Mouse (Mus musculus) intestine, embryonic 14.5 days (tissue): ENCODE measurements around the gene Pabpc4. TPM values are rescaled to one million over a fixed set of nuclear protein-coding genes. Genes with fewer than 3 reads are reported as not detected.
A peak's percentile ranks its signal among the peaks of the same experiment; 100 is the strongest.
"Not testable (repeated sequence)": the region's sequence is repeated elsewhere in the genome, so short reads cannot be mapped to it uniquely, and the experiment has no call there.

Experiments used
- ATAC-seq: fragments of 200-750 bp; cut with Nextera tagmentation; replicated peaks from 2 replicates; pipeline ENCODE4 v1.8.0; 2017; ENCODE audit warnings: low read depth, moderate number of reproducible peaks, moderate TSS enrichment, moderate library complexity; ENCODE audit not compliant: low FRiP score, low TSS enrichment
- DNase-seq: peaks from one replicate; pipeline ENCODE4 v3.0.0-alpha.2; 2018; ENCODE audit warnings: low spot score
- H3K27ac ChIP-seq: fragments of 300-500 bp; sonication (generic); 2 replicates; pipeline ENCODE4 v1.5.1; 2014; ENCODE audit warnings: low read depth, mild to moderate bottlenecking, control low read depth
- H3K27me3 ChIP-seq: fragments of 300-500 bp; sonication (generic); replicated peaks from 2 replicates; pipeline ENCODE4 v1.6.1; 2014; ENCODE audit warnings: low read length, control low read depth; ENCODE audit not compliant: control insufficient read depth, insufficient read depth
- H3K36me3 ChIP-seq: fragments of 300-500 bp; sonication (generic); 2 replicates; pipeline ENCODE4 v1.6.1; 2014; ENCODE audit warnings: low read length, control low read depth; ENCODE audit not compliant: control insufficient read depth, insufficient read depth
- H3K4me1 ChIP-seq: fragments of 300-500 bp; sonication (generic); replicated peaks from 2 replicates; pipeline ENCODE4 v1.6.1; 2014; ENCODE audit warnings: low read length, control low read depth, mixed read lengths; ENCODE audit not compliant: control insufficient read depth, insufficient read depth
- H3K4me2 ChIP-seq: fragments of 300-500 bp; sonication (generic); 2 replicates; pipeline ENCODE4 v1.6.1; 2014; ENCODE audit warnings: low read length
- H3K4me3 ChIP-seq: fragments of 300-500 bp; sonication (generic); 2 replicates; pipeline ENCODE4 v1.5.1; 2014; ENCODE audit warnings: low read depth, low read length, control low read depth, mixed read lengths
- H3K9ac ChIP-seq: fragments of 300-500 bp; sonication (generic); 2 replicates; pipeline ENCODE4 v1.6.1; 2014; ENCODE audit warnings: mild to moderate bottlenecking, low read length
- H3K9me3 ChIP-seq: fragments of 300-500 bp; sonication (generic); 2 replicates; pipeline ENCODE4 v1.6.1; 2016; ENCODE audit warnings: low read length, control low read depth; ENCODE audit not compliant: control insufficient read depth
- WGBS: fragments of 180-500 bp; shearing (Covaris S2); extraction: QIAGEN DNeasy Blood & Tissue Kit; methylation state at CpG from one replicate; pipeline ENCODE4 v1.1.7; 2014; 5-methylcytosine and 5-hydroxymethylcytosine counted together
- polyA plus RNA-seq: library from polyadenylated mRNA; unstranded; fragments of >200 nt; fragmentation: Nextera tagmentation; extraction: Ambion mirVana; gene quantifications from 2 replicates; pipeline ENCODE4 v1.2.1, GENCODE M21; 2014

Gene Pabpc4
- polyA plus RNA-seq, 1 experiment from 2014 or later: 72.2 TPM

DNA sequence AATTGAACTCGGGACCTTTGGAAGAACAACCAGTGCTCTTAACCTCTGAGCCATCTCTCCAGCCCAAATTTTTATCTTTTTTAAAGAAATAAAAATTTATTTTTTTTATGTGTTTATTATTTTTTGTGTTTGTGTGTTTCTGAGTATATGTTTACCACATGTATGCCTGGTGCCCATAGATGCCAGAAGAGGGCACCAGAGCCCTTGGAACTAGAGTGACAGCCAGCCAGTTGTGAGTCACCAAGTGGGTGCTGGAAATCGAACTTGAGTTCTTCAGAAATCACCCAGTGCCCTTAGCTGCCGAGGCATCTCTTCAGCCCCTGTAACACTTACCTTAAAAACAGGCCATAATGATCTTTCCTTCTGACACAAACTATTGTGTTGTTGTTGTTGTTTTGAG, 8.9 kb downstream of the Pabpc4 start:
- no peak overlapping the region for H3K9ac ChIP-seq
- no peaks in the 10 kb centered on the region for H3K9me3 ChIP-seq
- no peak overlapping the region for H3K4me3 ChIP-seq
- H3K4me1 ChIP-seq: no peaks in the 10 kb centered on the region
- no peak for DNase-seq
- no peaks in the 10 kb centered on the region for H3K27me3 ChIP-seq
- H3K36me3 ChIP-seq: no peaks in the 10 kb centered on the region
- WGBS: 91% methylated on average over 3 of the region's 3 CpGs
- ATAC-seq: no peak
- no peak overlapping the region for H3K27ac ChIP-seq
- no peak overlapping the region for H3K4me2 ChIP-seq

DNA sequence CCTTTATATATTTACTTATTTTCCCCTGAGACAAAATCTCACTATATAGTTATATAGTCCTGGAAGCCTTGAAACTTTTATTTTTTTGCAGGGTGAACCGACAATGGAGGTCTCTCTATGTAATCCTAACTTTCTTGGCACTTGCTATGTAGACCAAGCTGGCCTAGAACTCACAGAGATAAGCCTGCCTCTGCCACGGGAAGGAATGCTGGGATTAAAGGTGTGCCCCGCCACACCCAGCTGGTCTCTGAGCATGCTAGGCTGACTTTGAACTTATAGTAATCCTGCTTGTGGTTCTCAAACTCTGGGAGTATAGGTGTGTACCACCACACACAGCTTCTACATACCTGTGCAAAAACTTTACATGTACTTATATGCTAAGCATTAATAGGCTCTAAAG, 18.0 kb downstream of the Pabpc4 start:
- Histone ChIP-seq H3K27ac (no peak overlapping the region), H3K4me1 (peaks cover 11% of the 10 kb centered on the region), H3K4me3 (no peak overlapping the region), H3K36me3 (0 out of 2 replicates have a peak, but pooled peaks cover 3% of the 10 kb centered on the region), H3K4me2 (no peak overlapping the region), H3K27me3 (no peaks in the 10 kb centered on the region), H3K9me3 (no peaks in the 10 kb centered on the region), H3K9ac (no peak overlapping the region)
- no peak for DNase-seq
- no peak for ATAC-seq
- WGBS: 83% methylated on average over 3 of the region's 3 CpGs

DNA sequence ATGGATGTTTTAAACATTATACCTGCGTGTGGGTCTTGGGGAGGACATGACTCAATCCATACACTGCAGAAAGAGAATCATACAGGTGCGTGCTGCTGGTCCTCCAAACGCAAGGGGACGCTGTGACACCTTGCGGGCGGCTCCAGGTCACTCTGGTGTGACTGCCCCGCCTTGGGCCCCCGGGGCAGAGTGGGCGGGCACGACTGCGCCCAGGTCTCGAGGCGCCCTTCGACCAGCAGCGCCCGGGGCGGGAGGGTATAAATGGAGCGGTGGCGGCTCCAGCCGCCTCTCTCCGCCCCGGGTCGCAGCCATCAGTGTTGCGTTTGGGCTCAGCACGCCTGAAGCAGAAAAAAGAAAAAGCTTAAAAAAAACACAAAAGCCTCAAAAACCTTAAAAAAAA, 20.3 kb downstream of the Pabpc4 start:
- Histone ChIP-seq H3K4me3 (peak overlapping the region; percentile 62), H3K4me1 (peaks cover 21% of the 10 kb centered on the region), H3K27me3 (no peaks in the 10 kb centered on the region), H3K36me3 (peaks cover 24% of the 10 kb centered on the region), H3K9ac (peak overlapping the region; percentile 62), H3K27ac (peak overlapping the region; percentile 71; the same call in 1 of the 2 replicates), H3K4me2 (peak overlapping the region; percentile 70), H3K9me3 (no peaks in the 10 kb centered on the region)
- WGBS: under 1% methylated on average over 25 of the region's 25 CpGs
- ATAC-seq (peak; percentile 94), DNase-seq (peak; percentile 95)

DNA sequence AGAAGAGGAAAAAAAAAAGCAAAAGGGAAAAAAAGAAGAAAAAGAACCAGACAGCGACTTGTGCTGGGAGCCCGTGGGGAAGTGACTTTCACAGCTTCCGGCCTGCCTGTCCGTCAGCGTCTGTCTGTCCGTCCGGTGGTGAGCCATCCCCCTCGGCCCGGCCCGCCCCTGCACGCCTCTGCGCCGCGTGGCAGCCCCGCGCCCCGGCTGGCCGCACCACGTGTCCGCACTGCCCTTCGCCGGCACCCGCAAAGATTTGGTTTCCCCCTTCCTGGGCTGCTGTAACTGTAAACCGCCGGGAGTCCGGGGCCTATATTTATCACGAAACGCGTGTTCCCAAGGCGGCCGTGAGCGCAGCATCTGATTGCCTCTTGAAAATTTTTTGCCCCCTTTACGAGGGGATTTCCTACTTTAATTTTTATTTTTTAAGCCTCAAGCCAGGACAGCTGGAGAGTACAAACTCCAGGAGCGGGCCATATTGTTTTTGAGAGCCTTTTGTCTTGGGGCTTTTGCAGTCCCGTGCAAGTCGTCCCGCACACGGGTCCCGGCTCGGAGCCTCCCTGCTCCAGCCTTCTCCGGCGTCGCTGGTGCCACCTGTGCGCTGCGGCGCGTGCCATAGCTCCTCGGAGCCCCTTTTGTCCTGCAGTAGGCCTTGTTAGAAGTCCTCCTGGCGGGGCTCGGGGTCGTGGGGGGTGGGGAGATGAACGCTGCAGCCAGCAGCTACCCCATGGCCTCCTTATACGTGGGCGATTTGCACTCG, 20.9 kb downstream of the Pabpc4 start:
- H3K4me1 ChIP-seq: peaks cover 21% of the 10 kb centered on the region
- peaks cover 30% of the 10 kb centered on the region for H3K36me3 ChIP-seq
- peak overlapping the region; percentile 71; the same call in 1 of the 2 replicates for H3K27ac ChIP-seq
- not testable (repeated sequence) for DNase-seq, H3K9me3 ChIP-seq, H3K27me3 ChIP-seq
- H3K4me2 ChIP-seq: peak overlapping the region; percentile 70
- peak overlapping the region; percentile 62 for H3K4me3 ChIP-seq
- under 1% methylated on average over 41 of the region's 55 CpGs for WGBS
- ATAC-seq: peak; percentile 61
- H3K9ac ChIP-seq: peak overlapping the region; percentile 62

DNA sequence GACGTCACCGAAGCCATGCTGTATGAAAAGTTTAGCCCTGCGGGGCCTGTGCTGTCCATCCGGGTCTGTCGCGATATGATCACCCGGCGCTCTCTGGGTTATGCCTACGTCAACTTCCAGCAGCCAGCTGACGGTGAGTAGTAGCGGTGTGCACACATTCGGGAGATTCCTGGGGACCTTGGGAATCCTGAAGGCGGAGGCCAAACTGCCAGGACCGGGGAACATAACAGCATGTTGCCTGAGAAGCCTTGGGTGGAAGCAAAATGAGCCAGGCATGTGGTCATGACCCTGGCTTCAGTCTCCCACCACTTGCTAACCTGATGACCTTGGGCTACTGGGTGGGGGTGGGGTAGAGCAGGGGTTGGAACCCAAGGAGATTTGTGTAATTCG, 21.5 kb downstream of the Pabpc4 start:
- not testable (repeated sequence) for ATAC-seq
- peaks cover 21% of the 10 kb centered on the region for H3K4me1 ChIP-seq
- peak overlapping the region; percentile 70 for H3K4me2 ChIP-seq

DNA sequence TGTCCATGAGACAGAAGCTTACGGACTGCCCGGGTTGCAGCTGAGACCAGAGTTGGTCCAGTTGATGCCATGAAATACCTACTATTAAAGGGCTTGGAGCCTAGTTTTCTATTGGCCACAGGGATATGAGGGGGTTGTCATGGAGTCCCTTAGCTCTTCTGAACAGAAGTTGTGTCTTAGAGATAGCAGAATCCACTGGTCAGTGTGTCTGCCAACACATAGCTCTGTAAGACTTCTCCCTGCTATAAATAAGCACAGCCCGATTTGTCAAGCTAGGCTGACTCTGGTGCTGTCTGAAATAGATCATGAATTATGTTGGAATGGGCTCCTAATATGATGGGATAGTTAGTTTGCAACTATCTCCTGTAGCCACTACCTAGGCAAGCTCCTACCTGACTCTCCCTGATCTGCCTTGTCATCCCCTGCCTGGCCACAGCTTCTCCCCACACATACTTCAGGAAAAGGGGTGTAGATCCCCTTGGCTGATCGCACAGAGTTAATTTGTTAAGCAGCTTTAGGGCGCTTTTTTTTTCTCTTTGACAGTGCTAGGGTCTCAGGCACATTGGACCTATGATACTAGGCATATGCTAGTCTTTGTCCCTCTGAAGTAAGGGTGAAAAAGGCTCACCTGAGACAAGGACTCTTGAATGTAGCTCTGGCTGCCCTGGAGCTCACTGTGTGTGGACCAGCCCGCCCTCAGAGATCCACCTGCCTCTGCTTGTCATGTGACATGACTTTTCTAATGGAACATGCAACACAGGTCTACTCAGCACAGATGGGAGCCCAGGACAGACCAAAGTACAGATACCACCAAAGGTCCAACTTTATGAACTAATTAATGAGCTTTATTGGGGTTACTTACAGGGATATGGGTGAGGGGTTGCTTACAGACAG, 22.8 kb downstream of the Pabpc4 start:
- Histone ChIP-seq H3K4me2 (peak overlapping the region; percentile 70), H3K9ac (peak overlapping the region; percentile 62), H3K4me1 (peaks cover 21% of the 10 kb centered on the region), H3K27ac (no peak overlapping the region), H3K27me3 (no peaks in the 10 kb centered on the region), H3K4me3 (peak overlapping the region; percentile 62), H3K9me3 (no peaks in the 10 kb centered on the region), H3K36me3 (peaks cover 49% of the 10 kb centered on the region)
- ATAC-seq (no peak), DNase-seq (no peak)
- 66% methylated on average over 6 of the region's 6 CpGs for WGBS

More for the DNA sequence above, 21.5 kb downstream of the Pabpc4 start:
- Histone ChIP-seq H3K9ac (peak overlapping the region; percentile 62), H3K4me3 (peak overlapping the region; percentile 62), H3K36me3 (peaks cover 36% of the 10 kb centered on the region)
- not testable (repeated sequence) for H3K27me3 ChIP-seq, H3K27ac ChIP-seq, DNase-seq, H3K9me3 ChIP-seq
- WGBS: under 1% methylated on average over 12 of the region's 15 CpGs

DNA sequence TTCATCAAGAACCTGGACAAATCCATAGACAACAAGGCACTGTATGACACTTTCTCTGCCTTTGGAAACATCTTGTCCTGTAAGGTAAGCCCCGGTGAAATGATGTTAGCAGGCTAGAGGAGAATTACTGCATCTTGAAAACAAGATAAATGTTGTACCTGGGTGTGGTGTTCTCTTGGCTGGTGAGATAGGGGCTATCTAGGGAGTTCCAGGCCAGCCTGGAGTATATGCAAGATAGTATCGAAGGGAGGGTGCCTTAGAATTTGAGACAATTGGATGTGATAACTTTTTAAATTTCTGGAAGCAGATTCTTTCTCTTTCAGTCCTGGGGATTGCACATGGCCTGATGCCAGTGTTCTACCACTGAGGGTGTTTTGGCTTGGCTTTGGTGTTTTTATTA, 24.6 kb downstream of the Pabpc4 start:
- DNase-seq (no peak), ATAC-seq (no peak)
- Histone ChIP-seq H3K9me3 (no peaks in the 10 kb centered on the region), H3K9ac (no peak overlapping the region), H3K4me2 (no peak overlapping the region), H3K36me3 (peaks cover 67% of the 10 kb centered on the region), H3K27me3 (no peaks in the 10 kb centered on the region), H3K27ac (no peak overlapping the region), H3K4me3 (no peak overlapping the region), H3K4me1 (peaks cover 21% of the 10 kb centered on the region)
- WGBS: 94% methylated on average over 2 of the region's 2 CpGs

DNA sequence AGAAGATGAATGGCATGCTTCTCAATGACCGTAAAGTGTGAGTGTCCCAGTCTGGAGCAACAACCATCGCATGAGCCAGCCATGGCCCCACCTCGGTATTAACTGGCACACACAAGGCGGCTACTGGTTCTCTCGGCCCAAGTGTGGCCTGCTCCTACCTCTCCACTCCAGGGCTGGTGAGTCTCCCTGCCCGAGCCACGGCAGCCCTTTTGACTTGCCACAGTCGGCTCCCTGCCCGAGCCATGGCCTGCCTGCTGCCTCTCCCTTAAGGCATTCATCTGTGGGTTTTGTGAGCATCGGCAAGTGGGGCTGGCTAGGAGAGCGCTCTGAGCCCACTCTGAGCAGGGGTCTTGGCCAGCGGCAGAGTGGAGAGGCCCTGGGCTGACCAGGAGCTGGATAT, 26.9 kb downstream of the Pabpc4 start:
- no peak for ATAC-seq
- Histone ChIP-seq H3K4me2 (no peak overlapping the region), H3K9ac (no peak overlapping the region), H3K4me1 (peaks cover 20% of the 10 kb centered on the region), H3K9me3 (no peaks in the 10 kb centered on the region), H3K4me3 (no peak overlapping the region), H3K27me3 (no peaks in the 10 kb centered on the region), H3K27ac (no peak overlapping the region), H3K36me3 (peaks cover 90% of the 10 kb centered on the region)
- DNase-seq: no peak
- WGBS: 93% methylated on average over 12 of the region's 12 CpGs
